Mouse (Mus musculus): ENCODE data around the gene Atpaf2. TPM values are rescaled to one million over a fixed set of nuclear protein-coding genes. Genes with fewer than 3 reads are reported as not detected.

Gene Atpaf2
- polyA plus RNA-seq (2017; shearing (Covaris generic)): 48.4 TPM

GRCm38 (mm10) chr11:60417717-60418472, at the start of gene Atpaf2:
TSS of gene Atpaf2 (minus strand) at chr11:60418457.

DNA sequence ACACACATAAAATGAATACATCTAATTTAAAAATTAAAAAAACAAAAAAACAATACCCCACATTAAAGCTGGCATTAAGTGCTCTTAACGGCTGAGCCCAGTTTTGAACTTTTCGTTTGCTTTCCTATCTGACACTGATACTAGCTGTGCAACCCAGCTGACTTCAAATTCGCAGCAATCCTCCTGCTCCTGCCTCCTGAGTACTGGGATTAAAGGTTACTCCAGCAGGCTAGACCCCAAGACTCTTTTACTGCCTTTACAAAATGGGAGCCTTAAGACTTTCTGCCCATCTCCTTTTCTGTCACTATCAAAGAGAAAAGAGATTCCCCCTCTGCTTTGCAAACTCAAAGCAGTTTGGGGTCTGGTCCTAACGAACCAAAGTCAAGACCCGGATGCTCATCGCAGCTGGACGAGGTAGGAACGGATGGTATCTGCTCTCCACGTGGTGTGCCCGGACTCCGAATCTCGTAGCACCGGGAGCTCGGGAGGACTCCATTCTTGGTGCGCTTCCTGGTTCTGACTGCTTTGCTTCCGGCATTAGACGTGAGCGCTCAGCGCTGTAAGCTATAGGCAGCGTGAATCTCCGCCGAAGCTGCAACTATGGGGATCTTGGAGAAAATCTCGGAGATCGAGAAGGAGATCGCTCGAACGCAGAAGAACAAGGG, 36.0 kb upstream of the Atpaf2 start, which contains the start of gene Drg2:
Gene Drg2 (plus strand): TSS at position 512 of the 665 bp plus-strand sequence.

DNA sequence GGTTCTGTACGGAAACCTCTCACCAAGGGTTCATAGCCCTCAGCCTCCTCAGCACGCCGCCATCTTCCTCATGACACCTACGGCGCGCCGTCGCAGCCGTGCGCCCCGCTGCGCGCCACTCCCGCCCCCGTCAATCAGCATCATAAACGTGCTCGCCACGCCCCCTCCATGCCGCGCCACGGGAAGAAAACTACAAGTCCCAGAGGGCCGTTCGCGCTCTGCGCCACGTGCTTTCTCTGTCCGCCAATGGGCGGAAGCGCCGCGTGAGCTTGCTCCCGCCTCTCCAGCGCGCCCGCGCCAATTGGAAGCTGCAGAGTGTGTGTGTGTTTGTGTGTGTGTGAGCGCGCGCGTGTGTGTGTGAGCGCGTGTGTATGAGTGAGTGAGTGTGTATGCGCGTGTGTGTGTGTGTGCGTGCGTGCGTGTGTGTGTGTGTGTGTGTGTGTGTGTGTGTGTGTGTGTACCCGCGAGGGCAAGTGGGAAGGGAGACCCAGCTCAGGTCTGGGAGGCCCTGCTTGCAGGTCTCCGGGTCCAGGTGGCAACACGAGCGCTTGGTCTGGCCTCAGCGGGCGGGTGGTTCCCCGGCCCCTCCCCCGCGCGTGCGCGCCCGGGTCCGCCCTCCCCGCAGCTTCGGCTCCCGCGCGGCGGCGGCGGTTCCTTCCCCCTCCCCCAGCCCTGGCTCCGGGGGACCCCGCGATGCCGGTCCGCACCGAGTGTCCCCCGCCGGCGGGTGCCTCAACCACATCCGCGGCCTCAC, 1.1 kb downstream of the Atpaf2 start, which contains the start of gene Gid4:
Gene Gid4 (plus strand): TSS at position 183 of the 754 bp plus-strand sequence.

DNA sequence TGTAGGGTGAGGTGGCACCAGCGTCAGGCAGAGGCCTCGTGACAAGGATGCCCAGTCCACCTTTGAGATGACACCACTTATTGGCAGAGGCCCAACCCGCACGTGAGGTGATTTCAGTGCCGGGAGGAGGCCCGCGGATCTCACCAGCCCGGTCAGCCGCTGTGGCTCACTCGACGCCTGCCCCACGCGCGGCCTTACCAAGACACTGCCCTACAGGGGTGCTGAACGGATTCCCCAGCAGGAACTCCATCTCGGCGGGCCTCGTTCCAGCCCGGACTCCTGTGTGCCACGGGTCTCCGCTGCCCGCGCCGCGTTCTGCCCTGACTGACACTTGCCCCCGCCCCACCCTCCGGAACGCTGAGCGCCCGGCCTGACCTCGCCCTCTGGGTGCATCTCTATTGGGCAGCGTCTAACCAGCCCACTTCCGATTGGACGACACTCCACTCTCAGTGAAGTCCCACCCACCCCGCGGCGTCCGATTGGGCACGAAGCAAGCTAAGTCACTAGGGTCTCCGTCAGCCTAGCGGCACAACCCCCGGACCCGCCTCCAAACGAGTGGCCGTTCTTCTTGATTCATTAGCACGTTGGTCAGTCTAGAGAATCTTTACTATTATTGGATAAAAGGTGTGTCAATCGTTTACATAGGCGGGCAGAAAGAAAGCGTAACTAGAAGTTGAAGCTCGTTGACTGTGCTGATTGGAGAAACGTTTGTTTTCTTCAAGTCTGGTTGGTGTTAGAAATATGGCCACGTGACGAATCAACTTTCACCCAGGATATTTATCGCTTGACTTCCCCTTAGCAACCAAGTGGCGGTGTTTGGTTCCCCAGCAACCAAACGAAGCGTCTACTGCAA, 65.5 kb downstream of the Atpaf2 start, which contains the start of the genes Tom1l2 and Drc3:
Gene Tom1l2 (minus strand): TSS at position 347 of the 853 bp plus-strand sequence.
Gene Drc3 (plus strand): TSS at position 771 of the 853 bp plus-strand sequence.

Other genes with a start within 250 kb of the Atpaf2 start
- gene Srebf1, start 195.9 kb downstream of the Atpaf2 start, polyA plus RNA-seq (2017; shearing (Covaris generic)): 80.2 TPM
- 56.3 TPM for gene Tom1l2, start 65.6 kb downstream of the Atpaf2 start, polyA plus RNA-seq (2017; shearing (Covaris generic))
- gene Drc3, start 65.1 kb downstream of the Atpaf2 start, polyA plus RNA-seq (2017; shearing (Covaris generic)): 0.74 TPM
- gene Gid4, start 1.3 kb downstream of the Atpaf2 start, polyA plus RNA-seq (2017; shearing (Covaris generic)): 32.6 TPM
- gene Drg2, start 36.1 kb upstream of the Atpaf2 start, polyA plus RNA-seq (2017; shearing (Covaris generic)): 62.8 TPM
- gene Myo15, start 50.9 kb upstream of the Atpaf2 start, polyA plus RNA-seq (2017; shearing (Covaris generic)): 0.07 TPM
- gene Alkbh5, start 117.9 kb upstream of the Atpaf2 start, polyA plus RNA-seq (2017; shearing (Covaris generic)): 29.9 TPM